Mouse (Mus musculus) frontal cortex, postnatal 25 days (tissue): ENCODE data around the gene Cdc25b.

Source experiments
- DNase-seq, 2 experiments: peaks; one replicate each; pipeline ENCODE4 v3.0.0; 2022; ENCODE audit warnings: low spot score in 2 of 2

The Cdc25b gene

DNA sequence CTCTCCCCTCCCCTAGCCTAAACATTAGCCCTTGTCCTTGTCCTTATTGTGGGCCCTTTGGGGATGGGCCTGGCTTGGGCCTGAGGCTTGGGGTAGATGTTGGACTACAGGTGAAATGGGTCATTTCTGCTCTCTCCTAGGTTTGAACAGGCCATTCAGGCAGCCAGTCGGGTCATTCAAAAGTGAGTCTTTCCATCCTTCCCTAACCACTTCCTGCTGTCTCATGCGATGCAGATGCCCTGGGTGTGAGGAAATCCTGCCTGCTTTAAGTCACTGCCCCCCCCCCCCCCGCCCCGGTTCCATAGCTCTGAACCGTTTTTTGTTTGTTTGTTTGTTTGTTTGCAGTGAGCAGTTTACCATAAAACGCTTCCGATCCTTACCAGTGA is 4.2 kb downstream of the Cdc25b start:
- DNase-seq: no peak

DNA sequence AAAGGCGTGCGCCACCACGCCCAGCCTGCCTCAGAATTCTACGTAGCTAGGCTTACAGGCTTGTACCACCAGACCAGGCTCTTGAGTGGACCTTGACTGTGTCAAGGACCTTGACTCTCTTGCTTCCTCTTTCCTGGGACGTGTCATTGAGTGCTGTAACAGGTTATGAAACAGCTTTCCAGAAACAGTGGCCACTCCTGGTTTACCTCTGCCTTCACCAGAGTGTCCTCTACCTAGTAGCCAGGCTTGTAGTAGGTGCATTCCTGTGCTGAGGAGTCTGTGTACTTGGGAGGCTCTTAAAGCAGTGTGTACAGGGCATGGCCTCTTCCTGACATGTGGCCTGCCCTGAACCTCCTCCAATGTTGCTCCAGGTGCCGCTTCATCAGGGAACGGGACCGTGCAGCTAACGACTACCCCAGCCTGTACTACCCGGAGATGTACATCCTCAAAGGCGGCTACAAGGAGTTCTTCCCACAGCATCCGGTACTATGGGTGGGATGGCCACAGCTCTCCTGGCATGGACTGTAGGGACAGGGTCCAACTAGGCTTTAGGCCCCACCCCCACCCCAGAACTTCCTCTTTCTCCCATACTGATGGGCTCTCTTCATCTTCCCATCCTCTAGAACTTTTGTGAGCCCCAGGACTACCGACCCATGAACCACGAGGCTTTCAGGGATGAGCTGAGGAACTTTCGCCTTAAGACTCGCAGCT is 10.0 kb downstream of the Cdc25b start:
- no peak for DNase-seq

DNA sequence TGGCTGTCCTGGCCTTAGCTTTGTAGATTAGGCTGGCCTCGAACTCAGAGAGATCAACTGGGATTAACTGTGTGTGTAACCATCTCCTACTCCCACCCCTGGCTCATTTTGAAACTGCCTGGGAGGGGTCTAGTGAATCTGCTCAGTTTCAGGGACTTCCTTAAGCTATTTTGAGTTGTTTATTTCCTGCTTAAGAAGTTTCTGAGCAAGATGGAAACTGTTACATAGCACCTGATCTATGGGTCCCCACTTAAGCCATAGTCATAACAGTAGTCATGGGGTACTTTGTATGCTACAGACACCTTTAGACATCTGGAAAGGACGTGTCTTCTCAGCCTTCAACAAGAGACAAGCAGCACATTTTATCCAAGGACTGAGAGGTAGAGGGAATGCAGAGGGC is 14.0 kb downstream of the Cdc25b start:
- DNase-seq: no peak

GRCm38 (mm10) chr2:131201262-131201661 is 14.5 kb downstream of the Cdc25b start:
- DNase-seq: no peak

- no peak for DNase-seq
Measured at GRCm38 (mm10) chr2:131203816-131204409, 17.2 kb downstream of the Cdc25b start.

- DNase-seq: peak; percentile 60 to 71
Measured at GRCm38 (mm10) chr2:131204410-131204981, 17.7 kb downstream of the Cdc25b start.

DNA sequence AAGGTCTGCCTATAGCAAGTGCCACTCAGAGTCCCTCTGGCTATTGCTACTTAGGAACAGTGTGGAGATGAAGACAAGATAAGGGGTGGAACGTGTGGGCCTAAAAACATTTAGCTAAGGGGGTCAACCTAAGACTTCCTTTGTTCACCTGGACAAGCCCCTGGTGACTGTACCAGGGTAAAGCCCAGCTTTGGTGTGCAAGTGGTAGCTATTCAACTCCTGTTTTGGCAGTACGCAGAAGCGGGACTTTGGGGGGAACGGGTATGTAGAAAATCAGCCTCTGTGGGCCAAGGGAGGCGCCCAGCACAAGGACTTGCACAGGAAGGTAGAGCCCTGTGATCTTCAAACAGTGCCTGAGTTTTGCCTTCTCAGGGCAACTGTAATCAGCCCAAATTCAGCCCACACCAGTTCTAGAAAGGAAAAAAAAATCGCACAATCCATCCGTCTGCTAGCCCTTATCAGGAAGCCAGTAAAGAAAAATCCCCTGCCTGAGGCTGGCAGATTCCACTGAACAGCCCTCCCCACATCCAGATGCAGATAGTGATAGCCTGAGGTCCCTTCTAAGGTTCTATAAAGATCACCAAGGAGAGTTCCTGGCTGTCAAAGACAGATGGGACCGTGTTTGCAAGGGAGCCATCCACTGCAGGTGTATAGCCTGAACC is 18.9 kb downstream of the Cdc25b start:
- DNase-seq: no peak

- DNase-seq: no peak
Measured at GRCm38 (mm10) chr2:131206778-131207177, 20.0 kb downstream of the Cdc25b start, which contains the start of gene Ap5s1. Gene Ap5s1 (plus strand): TSS chr2:131207078.

- DNase-seq: no peak
Measured at GRCm38 (mm10) chr2:131208356-131208755, 21.6 kb downstream of the Cdc25b start.

GRCm38 (mm10) chr2:131209125-131209795 is 22.5 kb downstream of the Cdc25b start:
- no peak for DNase-seq

- peak; percentile 93 to 95 for DNase-seq
Measured at GRCm38 (mm10) chr2:131209969-131210792, 23.4 kb downstream of the Cdc25b start.

DNA sequence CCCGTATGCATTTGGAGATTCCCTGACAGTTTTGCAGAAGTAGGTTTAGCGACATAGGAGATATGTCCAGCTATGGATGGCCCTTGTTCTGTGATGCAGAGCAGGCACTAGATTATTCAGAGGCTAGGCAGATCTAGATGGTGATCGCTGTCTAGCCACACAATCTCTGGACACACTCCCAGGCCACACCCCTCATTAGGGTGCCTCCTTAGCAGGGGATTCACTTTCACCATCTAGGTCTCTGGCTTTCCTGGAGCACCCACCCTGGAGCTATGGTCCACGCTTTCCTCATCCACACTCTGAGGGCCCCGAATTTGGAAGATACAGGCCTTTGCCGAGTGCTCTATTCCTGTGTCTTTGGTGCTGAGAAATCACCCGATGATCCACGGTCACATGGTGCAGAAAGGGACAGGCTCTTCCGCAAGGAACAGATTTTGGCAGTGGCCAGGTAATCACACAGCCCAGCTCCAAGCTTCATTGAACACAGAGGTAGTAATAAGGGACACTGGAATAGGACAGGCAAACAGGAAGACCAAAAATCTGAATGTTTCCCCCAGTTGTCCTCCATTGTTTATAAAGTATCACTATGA is 24.4 kb downstream of the Cdc25b start:
- no peak for DNase-seq

DNA sequence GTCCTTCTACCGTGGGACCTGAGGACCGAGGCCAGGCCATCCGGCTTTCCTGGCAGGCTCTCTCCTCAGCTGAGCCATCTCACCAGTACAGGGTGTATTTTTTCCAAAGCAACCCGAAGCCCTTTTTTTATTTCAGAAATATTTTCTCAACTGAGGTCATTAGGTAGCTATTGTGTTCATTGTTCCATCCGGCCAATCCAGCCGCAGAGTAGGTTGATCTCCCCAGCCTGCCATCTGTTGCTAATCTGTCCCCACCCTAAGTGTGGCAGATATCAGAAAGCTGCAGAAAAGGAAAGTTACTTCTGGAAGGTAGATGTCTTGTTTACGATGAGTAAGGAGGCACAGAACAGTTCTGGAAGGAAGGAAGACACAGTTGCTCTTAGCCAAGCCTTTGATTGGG is 27.0 kb downstream of the Cdc25b start:
- DNase-seq: no peak

DNA sequence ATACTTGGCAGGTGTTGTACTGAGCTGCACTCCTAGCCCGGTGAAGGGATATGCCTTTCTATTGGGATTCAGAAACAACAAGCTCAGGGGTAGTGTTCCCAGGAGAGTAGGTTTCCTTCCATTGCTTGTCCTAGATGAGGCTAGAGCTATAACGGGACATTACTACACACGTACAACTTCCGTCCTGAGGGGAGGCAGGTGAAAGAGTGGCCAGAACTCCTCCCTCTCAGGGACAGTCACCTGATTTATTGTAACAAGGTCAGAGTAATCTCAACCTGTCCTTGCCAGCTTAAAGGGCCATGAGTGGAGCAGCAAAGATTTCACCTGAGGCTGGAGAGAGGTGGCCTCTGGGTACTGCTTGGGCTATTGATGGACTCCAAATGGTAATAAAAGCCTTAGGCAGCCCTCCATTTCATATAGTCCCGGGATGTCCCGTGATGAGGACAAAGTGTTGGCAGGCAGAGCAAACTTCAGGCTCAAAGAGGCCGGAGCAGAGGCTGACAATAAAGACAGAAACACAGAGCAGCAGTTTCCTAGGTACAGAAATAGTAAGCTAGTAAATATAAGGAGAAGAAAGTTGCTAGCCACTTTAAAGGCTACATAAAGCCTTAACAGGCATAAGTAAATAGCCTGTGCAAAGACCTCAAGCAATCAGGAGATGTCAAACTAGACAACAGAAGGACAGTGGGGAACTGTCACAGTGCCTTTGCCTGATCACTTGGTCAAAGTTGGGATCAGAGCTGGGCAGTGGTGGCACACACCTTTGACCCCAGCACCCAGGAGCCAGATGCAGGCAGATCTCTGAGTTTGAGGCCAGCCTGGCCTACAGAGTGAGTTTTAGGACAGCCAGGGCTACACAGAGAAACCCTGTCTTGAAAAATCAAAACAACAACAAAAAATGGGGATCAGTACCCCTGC is 29.5 kb downstream of the Cdc25b start:
- no peak for DNase-seq

DNA sequence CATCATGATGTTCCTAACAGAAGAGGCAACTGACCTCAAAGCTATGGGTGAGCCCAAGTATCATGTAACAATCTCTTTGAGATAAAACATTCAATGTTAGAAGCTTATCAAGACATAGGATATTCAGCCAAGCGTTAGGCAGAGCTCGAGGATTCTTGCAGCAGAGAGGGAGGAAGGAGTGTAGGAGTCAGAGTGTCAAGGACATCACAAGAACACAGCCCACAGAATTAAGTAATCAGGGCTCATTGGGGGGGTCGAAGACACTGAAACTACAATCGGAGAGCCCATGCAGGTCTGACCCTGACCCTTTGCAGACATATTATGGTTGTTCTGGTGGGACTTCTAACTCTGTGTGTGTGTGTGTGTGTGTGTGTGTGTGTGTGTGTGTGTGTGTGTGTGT is 33.3 kb downstream of the Cdc25b start:
- DNase-seq: no peak

GRCm38 (mm10) chr2:131221853-131222515 is 35.2 kb downstream of the Cdc25b start:
- no peak for DNase-seq

DNA sequence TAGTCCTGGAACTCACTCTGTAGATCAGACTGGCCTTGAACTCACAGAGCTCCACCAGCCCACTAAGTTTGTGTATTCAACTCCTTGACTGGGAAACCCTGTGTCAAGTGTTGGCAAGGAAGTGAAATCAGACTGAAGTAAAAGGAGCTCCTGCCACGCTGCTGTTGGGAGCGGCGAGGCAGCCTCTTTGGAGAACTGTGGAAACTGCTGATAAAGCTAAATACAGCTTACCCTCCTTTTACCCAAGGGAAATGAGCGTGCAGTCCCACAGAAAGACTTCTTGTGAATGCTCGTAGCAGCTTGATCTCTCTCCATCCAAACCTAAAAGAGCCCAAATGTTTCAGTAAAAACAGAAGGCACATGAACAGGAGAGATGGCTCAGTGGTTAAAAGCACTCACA is 35.8 kb downstream of the Cdc25b start:
- DNase-seq: no peak

DNA sequence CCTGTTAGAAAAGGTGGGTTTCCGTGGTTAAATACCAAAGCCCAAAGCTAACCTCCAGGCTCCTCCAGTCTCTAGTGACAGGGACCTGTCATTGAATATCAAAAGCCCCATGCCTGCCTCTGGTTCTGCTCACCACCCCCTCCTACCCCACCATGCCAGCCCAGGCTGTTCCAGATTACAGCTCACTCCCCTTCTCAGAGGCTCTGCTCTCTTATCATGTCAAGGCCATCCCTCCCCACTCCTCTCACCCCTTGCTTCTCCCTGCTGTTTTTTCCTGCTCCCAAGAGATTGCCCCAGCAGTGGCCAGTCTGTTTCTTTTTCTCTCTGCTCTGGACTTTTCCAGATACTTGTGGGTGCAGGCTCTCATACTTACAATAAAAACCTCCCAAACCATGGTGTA is 36.8 kb downstream of the Cdc25b start:
- DNase-seq: no peak

DNA sequence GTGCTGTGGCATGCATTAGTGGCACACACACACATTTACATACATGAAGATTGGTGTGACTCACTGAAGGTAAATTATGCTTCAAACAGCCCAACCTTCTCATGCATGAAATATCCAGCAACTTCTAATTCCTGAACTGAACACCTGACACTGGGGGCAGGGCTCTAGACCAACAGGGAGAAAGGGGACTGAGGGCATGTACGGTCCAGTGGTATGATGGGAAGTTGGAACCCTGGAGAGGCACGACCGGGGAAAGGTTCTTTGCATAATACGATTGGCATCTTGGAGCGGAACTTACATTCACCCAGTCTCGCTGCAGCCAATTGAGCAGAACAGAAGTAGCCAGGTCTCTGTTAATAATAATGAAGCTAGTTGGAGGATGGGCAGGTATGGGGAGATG is 38.4 kb downstream of the Cdc25b start:
- DNase-seq: no peak
